Mouse (Mus musculus): ENCODE measurements around the gene Hck.

DNA sequence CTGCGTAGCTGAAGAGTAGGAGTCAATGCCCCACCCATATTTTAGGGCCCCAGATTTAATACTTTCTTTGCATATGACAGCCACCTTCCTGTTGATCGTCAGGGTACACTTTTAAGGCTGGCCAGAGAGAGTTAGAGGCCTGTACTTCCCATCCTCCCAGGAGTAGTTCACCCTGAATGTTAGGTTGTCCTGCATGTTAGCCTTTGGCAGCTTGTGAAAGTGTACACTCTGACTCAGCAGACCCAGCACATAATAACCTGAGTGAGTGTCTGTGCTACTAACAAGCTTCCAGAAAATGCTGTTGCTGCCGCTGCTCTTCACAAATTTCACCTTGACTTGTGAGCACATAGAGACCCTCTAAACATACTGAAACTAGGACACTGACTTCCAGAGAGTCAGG lies 68.9 kb downstream of the Hck start:
- TF ChIP-seq CTCF (IDR thresholded peaks at IDR 0.05; ENCODE audit: low read depth, low read length) = no peak
- no peak for TF ChIP-seq TAL1 (conservative IDR thresholded peaks at IDR 0.05; ENCODE audit: low read depth, low read length)
- no peak for TF ChIP-seq GATA1 (IDR thresholded peaks at IDR 0.05; ENCODE audit: borderline replicate concordance, low read length)
- no peak for TF ChIP-seq POLR2AphosphoS5 (IDR thresholded peaks at IDR 0.05; ENCODE audit: insufficient replicate concordance, low read depth, low read length)
- no peak for TF ChIP-seq GATA2 (IDR thresholded peaks at IDR 0.05; ENCODE audit: borderline replicate concordance, low read depth, low read length)

Data from G1E (cell line).